Comparison of ENCODE assay signal across 24 mouse cellular contexts in the genomic region with DNA sequence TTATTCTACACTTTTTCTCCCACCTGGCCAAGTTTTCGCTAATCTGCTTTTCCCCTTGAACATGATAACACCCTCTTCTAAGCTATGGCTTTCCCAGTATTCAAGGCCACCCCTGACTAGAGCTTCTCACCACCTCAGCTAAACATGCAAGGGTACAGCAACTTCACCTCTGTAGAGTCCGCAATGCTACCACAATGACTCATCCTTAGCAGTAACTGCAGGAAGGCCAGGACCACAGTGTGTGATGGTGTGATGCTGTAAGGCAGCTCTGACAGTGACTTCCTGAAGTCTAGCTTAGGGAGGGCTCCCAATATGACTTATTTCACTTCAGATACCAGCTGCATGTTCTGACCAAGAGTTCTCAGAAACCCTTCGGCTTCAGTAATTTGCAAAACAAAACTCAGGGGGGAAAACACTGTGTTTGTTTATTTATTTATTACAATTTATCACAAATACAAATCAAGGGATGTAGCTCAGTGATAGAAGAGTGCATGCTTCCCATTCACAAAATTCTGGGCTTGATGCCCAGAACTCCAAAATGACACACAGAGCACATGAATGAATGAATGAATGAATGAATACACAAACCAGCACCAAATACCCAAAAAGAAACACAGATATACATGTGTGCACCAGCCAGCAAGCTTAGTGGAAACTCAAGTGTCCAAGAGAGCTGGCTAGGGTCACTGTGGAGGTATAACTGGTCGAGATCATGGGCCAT. TPM values are rescaled to one million over a fixed set of nuclear protein-coding genes. Genes with fewer than 3 reads are reported as not detected.
DNase-seq lines count a peak whose midpoint lies in the region; ATAC-seq and TF ChIP-seq lines count a peak whose summit lies in the region.
"Had no signal": no experiment of that assay in that cellular context is flagged by ENCODE, and none has a peak within 500 bp of the region (broad histone marks: within the 10 kb centered on the region; RNA-seq: fewer than 3 reads in every experiment).

No protein-coding gene starts in this region.

- H3K4me3 ChIP-seq in CH12.LX (replicated peaks in 1 of 3; ENCODE audit: low read depth in 2 of 3, low read length in 2 of 3, poor library complexity in 1 of 3) = peak overlapping the region; percentile 55 to 77 (median 62)
- H3K4me3 ChIP-seq in forebrain, postnatal 0 days (ENCODE audit: low read depth, low read length) = no peak overlapping the region
- H3K4me3 ChIP-seq: embryonic facial prominence, embryonic 13.5 days; erythroblast, embryonic 14.5 days; forebrain, embryonic 12.5 days; gastrocnemius, adult 2 months; left cerebral cortex, adult 2 months; limb, embryonic 15.5 days; midbrain, embryonic 15.5 days; neural tube, embryonic 15.5 days had no signal

- peak overlapping the region; percentile 85 for H3K9ac ChIP-seq in CH12.LX (ENCODE audit: insufficient read depth, low read depth)
- H3K9ac ChIP-seq in forebrain, postnatal 0 days = no peak overlapping the region
- H3K9ac ChIP-seq: embryonic facial prominence, embryonic 13.5 days; forebrain, embryonic 12.5 days; limb, embryonic 15.5 days; liver, embryonic 14.5 days; lung, embryonic 14.5 days; midbrain, embryonic 15.5 days; neural tube, embryonic 15.5 days had no signal

- 83% methylated on average over 4 of the region's 4 CpGs for WGBS in forebrain, postnatal 0 days

- TF ChIP-seq RAD21 in CH12.LX (IDR thresholded peaks at IDR 0.05; ENCODE audit: low read depth, low read length) = no peak

- peak; percentile 71 for TF ChIP-seq EP300 in CH12.LX (IDR thresholded peaks at IDR 0.05; ENCODE audit: low read length)

- TF ChIP-seq CTCF in CH12.LX (conservative IDR thresholded peaks at IDR 0.05 in 1 of 2, IDR thresholded peaks at IDR 0.05 in 1 of 2; ENCODE audit: low read depth in 2 of 2, low read length in 2 of 2) = no peak
- TF ChIP-seq CTCF in forebrain, postnatal 0 days (IDR thresholded peaks at IDR 0.05; ENCODE audit: low read depth) = no peak

- H3K9me3 ChIP-seq in CH12.LX (replicated peaks; ENCODE audit: low read length) = no peaks in the 10 kb centered on the region
- no peaks in the 10 kb centered on the region for H3K9me3 ChIP-seq in forebrain, postnatal 0 days (ENCODE audit: low read length)
- H3K9me3 ChIP-seq: embryonic facial prominence, embryonic 13.5 days; forebrain, embryonic 12.5 days; limb, embryonic 15.5 days; midbrain, embryonic 15.5 days; neural tube, embryonic 15.5 days had no signal

- dilution Hi-C loops in CH12.LX (cut with MboI; ENCODE audit: extremely low pct_ligation_motif_present, extremely low pct_unique_long_range_greater_than_20kb, low sequenced_read_pairs) = no loop called here

- in situ Hi-C loops in CH12.LX (cut with MboI; ENCODE audit: low pct_ligation_motif_present, low pct_unique_long_range_greater_than_20kb, low sequenced_read_pairs) = loop anchor here (25.0 kb wide), 1 partner anchor 416 kb away; no protein-coding TSS in a partner anchor

- peaks cover 5 to 54% of the 10 kb centered on the region in 2 experiments for H3K4me1 ChIP-seq in CH12.LX (ENCODE audit: control insufficient read depth in 1 of 2, insufficient read depth in 2 of 2)
- H3K4me1 ChIP-seq in forebrain, postnatal 0 days (ENCODE audit: insufficient read depth) = no peaks in the 10 kb centered on the region

- no peaks in the 10 kb centered on the region for H3K79me2 ChIP-seq in CH12.LX (replicated peaks; ENCODE audit: control insufficient read depth, extremely low read depth, insufficient read depth, poor library complexity, severe bottlenecking)

- peak; percentile 55; the same call in 1 of the 2 replicates for ATAC-seq in granulocyte monocyte progenitor cell, adult 5-6 weeks (replicated peaks; ENCODE audit: poor library complexity, severe bottlenecking)
- ATAC-seq in monocyte, adult 5-6 weeks (replicated peaks; ENCODE audit: insufficient number of reproducible peaks, low FRiP score, low TSS enrichment, poor library complexity, severe bottlenecking) = peak; percentile 80
- ATAC-seq in forebrain, postnatal 0 days = no peak
- ATAC-seq: hindbrain, postnatal 0 days; midbrain, embryonic 15.5 days had no signal

- TF ChIP-seq POLR2A in CH12.LX (IDR thresholded peaks at IDR 0.05; ENCODE audit: low read depth, low read length) = no peak

- DNase-seq in CH12.LX (ENCODE audit: extremely low read depth) = peak; percentile 94
- no peak for DNase-seq in right cerebral cortex, postnatal 14 days
- no peak for DNase-seq in forebrain, postnatal 0 days
- DNase-seq in frontal cortex, postnatal 14 days (ENCODE audit: low spot score in 2 of 2) = no peak
- no peak for DNase-seq in spleen, adult 18-20 months
- DNase-seq: cerebellum, adult 11-12 months; cerebellum, postnatal 14 days; gastrocnemius, adult 2 months; layer of hippocampus, adult 9-11 months; left cerebral cortex, postnatal 4 days; lung, embryonic 14.5 days had no signal

- H3K27me3 ChIP-seq in CH12.LX (replicated peaks) = no peaks in the 10 kb centered on the region
- H3K27me3 ChIP-seq in forebrain, postnatal 0 days (ENCODE audit: insufficient read depth, low read length) = 0 out of 2 replicates have a peak, but pooled peaks cover 3% of the 10 kb centered on the region
- H3K27me3 ChIP-seq: midbrain, embryonic 15.5 days; neural tube, embryonic 15.5 days had no signal

- peaks cover 22 to 42% of the 10 kb centered on the region in 2 experiments for H3K36me3 ChIP-seq in CH12.LX (replicated peaks in 1 of 2; ENCODE audit: control insufficient read depth in 1 of 2, insufficient read depth in 1 of 2, low read length in 1 of 2)
- H3K36me3 ChIP-seq in forebrain, postnatal 0 days (ENCODE audit: insufficient read depth) = 0 out of 2 replicates have a peak, but pooled peaks cover 3% of the 10 kb centered on the region
- H3K36me3 ChIP-seq: midbrain, embryonic 15.5 days; neural tube, embryonic 15.5 days had no signal

- peak overlapping the region; percentile 92 for H3K27ac ChIP-seq in CH12.LX (ENCODE audit: insufficient read depth, low read depth)
- no peak overlapping the region for H3K27ac ChIP-seq in forebrain, postnatal 0 days (ENCODE audit: low read depth, low read length)
- H3K27ac ChIP-seq: embryonic facial prominence, embryonic 13.5 days; forebrain, embryonic 12.5 days; gastrocnemius, adult 2 months; hindbrain, postnatal 0 days; kidney, postnatal 0 days; left cerebral cortex, adult 2 months; limb, embryonic 15.5 days; liver, embryonic 14.5 days; midbrain, embryonic 15.5 days; neural tube, embryonic 15.5 days had no signal

- peak overlapping the region; percentile 88; the same call in 1 of the 2 replicates for H3K4me2 ChIP-seq in CH12.LX (ENCODE audit: insufficient read depth, low read depth, poor library complexity, severe bottlenecking)
- H3K4me2 ChIP-seq in forebrain, postnatal 0 days (ENCODE audit: low read depth) = no peak overlapping the region
- H3K4me2 ChIP-seq: embryonic facial prominence, embryonic 13.5 days; forebrain, embryonic 12.5 days; heart, embryonic 11.5 days; limb, embryonic 15.5 days; lung, embryonic 14.5 days; midbrain, embryonic 15.5 days; neural tube, embryonic 15.5 days had no signal

TF ChIP-seq in CH12.LX, 34 proteins besides CTCF, POLR2A, EP300 and RAD21:
- TF ChIP-seq JUND (conservative IDR thresholded peaks at IDR 0.05; ENCODE audit: low read depth, low read length) (peak; percentile 93), ETS1 (conservative IDR thresholded peaks at IDR 0.05; ENCODE audit: low read depth, low read length) (peak; percentile 86), SIN3A (IDR thresholded peaks at IDR 0.05; ENCODE audit: low read length) (no peak), JUN (IDR thresholded peaks at IDR 0.05; ENCODE audit: insufficient read depth, low read depth, low read length) (peak; percentile 83), CHD1 (IDR thresholded peaks at IDR 0.05; ENCODE audit: low read depth, low read length) (no peak), IRF4 (IDR thresholded peaks at IDR 0.05; ENCODE audit: low read depth, low read length) (peak; percentile 96), BHLHE40 (IDR thresholded peaks at IDR 0.05; ENCODE audit: low read depth, low read length) (peak; percentile 78), MEF2A (IDR thresholded peaks at IDR 0.05; ENCODE audit: borderline replicate concordance, low read depth, low read length) (no peak), TCF12 (IDR thresholded peaks at IDR 0.05; ENCODE audit: low read depth, low read length) (no peak), ELF1 (IDR thresholded peaks at IDR 0.05; ENCODE audit: low read depth, low read length) (peak; percentile 76)

RNA-seq across cellular contexts. Expression of gene Smug1, which starts 13.8 kb away (rescaled TPM):
- total RNA-seq in CH12.LX (2012; rRNA removed) = 7.3 and 7.8 TPM in 2 replicates
- 9.5 and 9.8 TPM in 2 replicates for total RNA-seq in CH12.LX (2014; rRNA removed)
- polyA plus RNA-seq in CH12.LX (2012; ENCODE audit: insufficient read length, low read depth) = 6.1 and 7.3 TPM in 2 replicates
- total RNA-seq in granulocyte monocyte progenitor cell, adult 5-6 weeks (2014; fragmentation: Nextera tagmentation) = 3.3 and 4.7 TPM in 2 replicates
- total RNA-seq in granulocyte monocyte progenitor cell, adult 5-6 weeks (2017) = 1.8 and 4.0 TPM in 2 replicates
- 3.2 to 7.1 TPM (median 5.3 TPM) in 3 replicates for total RNA-seq in monocyte, adult 5-6 weeks (2017)
- total RNA-seq in forebrain, postnatal 0 days (2014; rRNA removed) = 34.0 and 34.4 TPM in 2 replicates
- polyA plus RNA-seq in forebrain, postnatal 0 days (2015; fragmentation: Nextera tagmentation; extraction: Ambion mirVana) = 14.6 and 18.5 TPM in 2 replicates
